Mouse (Mus musculus): ENCODE data around the gene Tmem217. TPM values are rescaled to one million over a fixed set of nuclear protein-coding genes. Genes with fewer than 3 reads are reported as not detected.
"Not testable (repeated sequence)": the region's sequence is repeated elsewhere in the genome, so short reads cannot be mapped to it uniquely, and the experiment has no call there.

The Tmem217 gene
- polyA plus RNA-seq, 1 experiment: not detected

GRCm38 (mm10) chr17:29500802-29501469, 51.2 kb downstream of the Tmem217 start:
- DNase-seq (ENCODE audit: low read depth in 1 of 2, low spot score in 2 of 2): no peak
- peaks cover 25% of the 10 kb centered on the region for H3K4me1 ChIP-seq (ENCODE audit: control insufficient read depth, insufficient read depth, insufficient read length)
- no peak overlapping the region for H3K27ac ChIP-seq (ENCODE audit: insufficient read depth, low read length)
- no peaks in the 10 kb centered on the region for H3K36me3 ChIP-seq (ENCODE audit: control insufficient read depth, insufficient read depth, low read length)
- no peaks in the 10 kb centered on the region for H3K27me3 ChIP-seq (ENCODE audit: control insufficient read depth, insufficient read depth, low read length)
- TF ChIP-seq POLR2A (IDR thresholded peaks at IDR 0.05; ENCODE audit: low read depth, low read length): no peak
- no peak for TF ChIP-seq CTCF (IDR thresholded peaks at IDR 0.05; ENCODE audit: extremely low read depth, insufficient read depth, insufficient read length, insufficient replicate concordance)
- WGBS: 13% methylated on average over 17 of the region's 17 CpGs
- H3K4me3 ChIP-seq (ENCODE audit: extremely low read depth, insufficient read depth, insufficient read length): no peak overlapping the region

- Histone ChIP-seq H3K4me1 (ENCODE audit: control insufficient read depth, insufficient read depth, insufficient read length) (peaks cover 25% of the 10 kb centered on the region), H3K27me3 (ENCODE audit: control insufficient read depth, insufficient read depth, low read length) (no peaks in the 10 kb centered on the region), H3K27ac (ENCODE audit: insufficient read depth, low read length) (no peak overlapping the region), H3K4me3 (ENCODE audit: extremely low read depth, insufficient read depth, insufficient read length) (no peak overlapping the region), H3K36me3 (ENCODE audit: control insufficient read depth, insufficient read depth, low read length) (no peaks in the 10 kb centered on the region)
- TF ChIP-seq CTCF (IDR thresholded peaks at IDR 0.05; ENCODE audit: extremely low read depth, insufficient read depth, insufficient read length, insufficient replicate concordance): no peak
- TF ChIP-seq POLR2A (IDR thresholded peaks at IDR 0.05; ENCODE audit: low read depth, low read length): no peak
- no peak for DNase-seq (ENCODE audit: low read depth in 1 of 2, low spot score in 2 of 2)
- WGBS: 53% methylated on average over 7 of the region's 7 CpGs
Measured at GRCm38 (mm10) chr17:29500243-29500740, 51.9 kb downstream of the Tmem217 start.

- H3K27ac ChIP-seq (ENCODE audit: insufficient read depth, low read length): no peak overlapping the region
- no peak for DNase-seq (ENCODE audit: low read depth in 1 of 2, low spot score in 2 of 2)
- H3K36me3 ChIP-seq (ENCODE audit: control insufficient read depth, insufficient read depth, low read length): peaks cover 3% of the 10 kb centered on the region
- WGBS: 62% methylated on average over 6 of the region's 6 CpGs
- H3K4me3 ChIP-seq (ENCODE audit: extremely low read depth, insufficient read depth, insufficient read length): no peak overlapping the region
- H3K4me1 ChIP-seq (ENCODE audit: control insufficient read depth, insufficient read depth, insufficient read length): peaks cover 28% of the 10 kb centered on the region
- TF ChIP-seq CTCF (IDR thresholded peaks at IDR 0.05; ENCODE audit: extremely low read depth, insufficient read depth, insufficient read length, insufficient replicate concordance) (no peak), POLR2A (IDR thresholded peaks at IDR 0.05; ENCODE audit: low read depth, low read length) (no peak)
- no peaks in the 10 kb centered on the region for H3K27me3 ChIP-seq (ENCODE audit: control insufficient read depth, insufficient read depth, low read length)
Measured at GRCm38 (mm10) chr17:29499511-29499910, 52.7 kb downstream of the Tmem217 start.

- not testable (repeated sequence) for H3K27me3 ChIP-seq (ENCODE audit: control insufficient read depth, insufficient read depth, low read length); H3K27ac ChIP-seq (ENCODE audit: insufficient read depth, low read length); H3K4me3 ChIP-seq (ENCODE audit: extremely low read depth, insufficient read depth, insufficient read length); DNase-seq (ENCODE audit: low read depth in 1 of 2, low spot score in 2 of 2); H3K36me3 ChIP-seq (ENCODE audit: control insufficient read depth, insufficient read depth, low read length)
- 78% methylated on average over 2 of the region's 2 CpGs for WGBS
- H3K4me1 ChIP-seq (ENCODE audit: control insufficient read depth, insufficient read depth, insufficient read length): peaks cover 30% of the 10 kb centered on the region
Measured at GRCm38 (mm10) chr17:29498952-29499351, 53.2 kb downstream of the Tmem217 start.

GRCm38 (mm10) chr17:29498028-29498427, 54.2 kb downstream of the Tmem217 start:
- no peak for TF ChIP-seq POLR2A (IDR thresholded peaks at IDR 0.05; ENCODE audit: low read depth, low read length)
- Histone ChIP-seq H3K27ac (ENCODE audit: insufficient read depth, low read length) (no peak overlapping the region), H3K36me3 (ENCODE audit: control insufficient read depth, insufficient read depth, low read length) (peaks cover 11% of the 10 kb centered on the region), H3K27me3 (ENCODE audit: control insufficient read depth, insufficient read depth, low read length) (no peaks in the 10 kb centered on the region), H3K4me1 (ENCODE audit: control insufficient read depth, insufficient read depth, insufficient read length) (peaks cover 31% of the 10 kb centered on the region), H3K4me3 (ENCODE audit: extremely low read depth, insufficient read depth, insufficient read length) (no peak overlapping the region)
- WGBS: 7% methylated on average over 4 of the region's 4 CpGs
- peak in 1 of 2 experiments; percentile 29 for DNase-seq (ENCODE audit: low read depth in 1 of 2, low spot score in 2 of 2)

- DNase-seq (ENCODE audit: low read depth in 1 of 2, low spot score in 2 of 2); H3K27me3 ChIP-seq (ENCODE audit: control insufficient read depth, insufficient read depth, low read length); H3K4me3 ChIP-seq (ENCODE audit: extremely low read depth, insufficient read depth, insufficient read length); H3K27ac ChIP-seq (ENCODE audit: insufficient read depth, low read length): not testable (repeated sequence)
- WGBS: 30% methylated on average over 1 of the region's 1 CpGs
- H3K36me3 ChIP-seq (ENCODE audit: control insufficient read depth, insufficient read depth, low read length): peaks cover 11% of the 10 kb centered on the region
- peaks cover 28% of the 10 kb centered on the region for H3K4me1 ChIP-seq (ENCODE audit: control insufficient read depth, insufficient read depth, insufficient read length)
Measured at GRCm38 (mm10) chr17:29497481-29497880, 54.7 kb downstream of the Tmem217 start.

- H3K4me1 ChIP-seq (ENCODE audit: control insufficient read depth, insufficient read depth, insufficient read length): peaks cover 26% of the 10 kb centered on the region
- WGBS: 85% methylated on average over 3 of the region's 3 CpGs
- DNase-seq (ENCODE audit: low read depth in 1 of 2, low spot score in 2 of 2): no peak
- no peaks in the 10 kb centered on the region for H3K27me3 ChIP-seq (ENCODE audit: control insufficient read depth, insufficient read depth, low read length)
- no peak for TF ChIP-seq CTCF (IDR thresholded peaks at IDR 0.05; ENCODE audit: extremely low read depth, insufficient read depth, insufficient read length, insufficient replicate concordance)
- no peak for TF ChIP-seq POLR2A (IDR thresholded peaks at IDR 0.05; ENCODE audit: low read depth, low read length)
- H3K4me3 ChIP-seq (ENCODE audit: extremely low read depth, insufficient read depth, insufficient read length): no peak overlapping the region
- no peak overlapping the region for H3K27ac ChIP-seq (ENCODE audit: insufficient read depth, low read length)
- peaks cover 12% of the 10 kb centered on the region for H3K36me3 ChIP-seq (ENCODE audit: control insufficient read depth, insufficient read depth, low read length)
Measured at GRCm38 (mm10) chr17:29497071-29497354, 55.2 kb downstream of the Tmem217 start.

All from spleen, adult 2 months (tissue).